Mouse (Mus musculus) fat pad, adult 2 months (tissue): Measurements from ENCODE around the gene Isg20l2.

ENCODE experiments used
- DNase-seq: peaks from one replicate; pipeline ENCODE4 v3.0.0-alpha.2; 2011; ENCODE audit warnings: low read depth, low spot score; ENCODE audit errors: extremely low read depth

The Isg20l2 gene

DNA sequence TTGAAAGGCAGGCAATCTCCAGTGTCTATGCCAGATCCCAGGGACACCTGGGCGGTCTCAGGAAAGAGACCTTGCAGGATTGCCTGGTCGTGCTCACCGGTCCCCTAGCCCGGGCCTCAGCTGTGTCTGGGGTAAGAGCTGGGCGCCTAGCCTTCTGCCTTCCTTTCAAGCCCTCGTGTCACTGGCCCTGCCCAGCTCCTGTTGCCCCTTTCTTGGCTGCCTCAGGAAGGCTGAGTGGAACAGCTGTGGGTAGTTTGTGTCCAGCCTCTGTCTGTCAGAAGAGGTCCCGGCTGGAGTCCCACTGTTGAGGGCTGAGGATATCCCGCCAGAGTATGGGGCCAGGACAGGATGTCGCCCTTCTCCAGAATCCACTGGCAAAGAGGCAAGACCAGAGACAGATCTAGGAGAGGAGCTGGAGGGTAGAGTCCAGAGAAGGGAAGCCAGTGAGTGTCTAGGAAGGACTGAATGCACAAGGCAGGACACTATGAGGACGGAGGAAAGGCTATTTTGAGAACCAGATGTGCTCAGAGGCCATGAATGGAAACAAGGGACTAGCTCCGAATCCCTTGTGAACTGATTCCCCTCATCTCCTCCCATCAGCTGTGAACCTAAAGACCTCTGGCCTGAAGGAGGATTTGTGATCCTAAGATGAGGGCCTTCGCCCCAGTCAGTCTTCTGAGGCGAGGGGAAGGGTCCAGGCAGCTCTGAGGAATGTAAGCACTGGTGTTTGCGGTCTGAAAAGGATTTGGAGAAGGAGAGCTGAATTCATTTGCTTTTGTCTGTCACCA lies 43.7 kb downstream of the Isg20l2 start:
- no peak for DNase-seq

DNA sequence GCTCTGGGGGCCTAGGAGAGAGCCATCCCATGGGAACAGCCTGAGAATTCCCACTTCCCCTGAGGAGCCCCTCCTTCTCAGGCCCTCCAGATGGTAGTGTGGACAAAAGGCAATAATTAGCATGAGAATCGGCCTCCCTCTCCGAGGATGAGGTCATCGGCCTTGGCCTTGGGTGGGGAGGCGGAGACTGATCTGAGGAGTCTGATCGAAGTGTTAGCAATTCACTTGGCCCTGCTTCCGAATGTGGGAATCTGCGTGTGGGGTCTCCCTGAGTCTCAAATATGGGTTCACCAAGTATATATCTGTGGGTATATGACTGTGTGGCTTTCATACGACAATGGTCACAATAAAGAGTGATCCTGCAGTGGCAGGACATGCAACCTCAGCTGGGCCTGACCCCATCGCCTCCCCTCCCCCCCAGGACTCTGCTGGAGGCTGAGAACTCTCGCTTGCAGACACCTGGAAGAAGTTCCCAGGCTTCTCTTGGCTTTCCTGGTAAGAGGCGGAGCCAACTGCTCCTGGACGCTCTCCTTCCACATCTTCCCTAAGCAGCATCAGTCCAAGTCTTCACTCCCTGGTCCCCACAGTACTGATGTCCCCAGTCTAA lies 44.4 kb downstream of the Isg20l2 start:
- no peak for DNase-seq

DNA sequence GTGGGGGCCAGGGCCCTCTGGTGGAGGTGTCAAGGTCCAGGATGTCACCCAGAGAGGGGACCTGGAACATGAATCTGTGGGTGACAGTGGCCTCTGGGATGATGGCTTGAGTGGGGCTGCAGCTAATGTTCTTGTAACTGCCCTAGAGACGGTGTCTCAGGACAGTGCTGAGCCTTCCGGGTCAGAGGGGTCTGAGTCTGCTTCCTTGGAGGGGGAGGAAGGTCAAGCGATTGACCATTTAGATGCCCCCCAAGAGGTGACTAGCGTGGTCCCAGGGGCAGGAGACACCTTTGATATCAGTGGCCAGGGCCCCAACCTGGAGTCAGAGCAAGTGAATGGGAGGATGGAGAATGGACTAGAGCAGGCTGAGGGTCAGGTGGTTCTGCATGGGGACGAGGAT lies 49.4 kb downstream of the Isg20l2 start:
- DNase-seq = no peak

- no peak for DNase-seq
Measured at GRCm38 (mm10) chr3:87980085-87980484, 50.0 kb downstream of the Isg20l2 start.

DNA sequence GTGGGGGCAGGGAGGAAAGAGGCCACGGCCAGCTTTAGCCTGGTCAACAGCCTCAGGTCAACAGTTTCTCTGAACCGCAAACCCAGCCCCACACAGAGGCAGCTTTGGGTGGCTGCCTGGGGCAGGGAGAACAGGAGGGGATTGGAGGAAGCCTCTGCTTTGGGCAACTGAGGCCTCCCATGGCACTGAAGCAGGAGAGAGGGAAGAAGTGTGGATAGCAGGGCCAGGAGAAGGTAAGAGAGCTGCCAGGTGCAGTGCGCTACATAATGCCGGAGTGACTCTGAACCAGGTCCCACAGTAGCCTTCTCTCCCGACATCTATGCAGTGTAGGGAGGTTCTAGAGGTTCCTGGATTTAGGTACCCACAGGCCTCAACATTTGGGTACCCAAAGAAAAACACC lies 50.6 kb downstream of the Isg20l2 start:
- no peak for DNase-seq

GRCm38 (mm10) chr3:87981214-87981760 lies 51.2 kb downstream of the Isg20l2 start:
- no peak for DNase-seq

- DNase-seq = no peak
Measured at GRCm38 (mm10) chr3:87981894-87982835, 52.1 kb downstream of the Isg20l2 start.

GRCm38 (mm10) chr3:87982836-87983601 lies 52.9 kb downstream of the Isg20l2 start:
- DNase-seq = no peak

DNA sequence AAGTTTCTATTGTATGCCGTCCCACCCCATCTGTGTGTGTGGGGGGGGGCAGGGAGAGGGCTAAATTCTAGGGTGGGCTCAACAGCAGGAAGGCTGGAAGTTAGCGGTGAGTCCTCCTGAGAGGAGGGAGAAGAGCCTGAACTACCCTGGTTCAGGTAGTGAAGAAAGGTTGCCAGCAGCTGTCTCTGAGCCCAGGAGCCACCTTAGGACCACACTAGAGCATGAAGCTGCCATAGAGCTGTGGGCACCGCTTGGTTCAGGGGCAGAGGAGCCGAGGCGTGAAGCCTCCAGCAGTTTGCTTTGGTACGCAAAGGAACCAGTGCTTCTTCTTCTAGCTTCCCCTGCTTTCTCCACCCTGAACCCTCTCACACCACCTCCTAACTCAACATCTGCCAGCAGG lies 53.5 kb downstream of the Isg20l2 start:
- no peak for DNase-seq

- no peak for DNase-seq
Measured at GRCm38 (mm10) chr3:87984094-87984493, 54.0 kb downstream of the Isg20l2 start.

- DNase-seq = no peak
Measured at GRCm38 (mm10) chr3:87985505-87986320, 55.6 kb downstream of the Isg20l2 start.

- peak; percentile 14 for DNase-seq
Measured at GRCm38 (mm10) chr3:87986868-87987267, 56.8 kb downstream of the Isg20l2 start.

DNA sequence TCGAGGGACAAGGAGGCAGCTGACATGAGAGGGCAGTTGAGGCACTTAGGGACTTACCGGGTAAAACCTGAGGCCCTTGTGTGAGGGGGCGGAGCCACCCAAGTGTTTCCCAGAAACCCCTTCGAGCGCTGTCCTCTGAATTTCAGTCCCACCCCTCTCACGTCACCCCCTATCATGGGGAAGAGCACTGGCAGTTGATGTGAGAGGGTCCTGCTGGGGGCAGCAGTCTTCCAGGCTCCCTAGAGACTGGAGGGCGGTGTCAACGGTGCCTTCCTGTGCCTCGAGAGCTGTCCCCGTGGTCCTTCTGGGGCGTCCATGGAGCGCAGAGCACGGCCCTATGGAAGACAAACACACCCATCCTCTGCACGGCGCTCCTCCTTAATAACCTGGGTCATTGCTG lies 57.5 kb downstream of the Isg20l2 start:
- DNase-seq = no peak

GRCm38 (mm10) chr3:87988068-87988467 lies 58.0 kb downstream of the Isg20l2 start:
- DNase-seq = no peak

DNA sequence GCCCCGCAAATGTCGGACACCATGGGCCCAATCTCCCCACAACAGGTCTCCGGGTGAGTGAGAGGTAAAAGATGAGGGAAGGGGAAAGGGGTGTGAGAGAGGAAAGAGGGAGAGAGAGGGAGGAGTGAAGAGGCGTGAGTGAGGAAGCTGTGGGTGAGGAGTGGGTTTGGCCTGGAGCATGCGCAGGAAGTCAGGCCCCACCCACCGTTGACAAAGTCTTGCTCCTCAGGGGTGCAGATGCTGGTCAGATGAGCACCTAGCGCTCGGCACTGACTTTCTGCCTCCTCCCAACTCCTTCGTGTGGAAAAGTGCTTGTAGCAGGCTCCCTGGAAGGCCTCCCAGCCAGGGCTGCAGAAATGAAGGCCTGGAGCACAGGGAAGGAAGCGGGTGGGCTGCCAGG lies 59.8 kb downstream of the Isg20l2 start:
- no peak for DNase-seq
